Mouse (Mus musculus) forebrain, embryonic 11.5 days (tissue): ENCODE measurements at regions not wholly inside any gene's neighbourhood (a gene's known extent, or its start where the extent isn't known, plus 50 kb on each side); places are given as distances from the start of the nearest gene placed in this dataset.

Source experiments
- ATAC-seq: fragments of 200-750 bp; cut with Nextera tagmentation; replicated peaks from 2 replicates; pipeline ENCODE4 v1.8.0; 2017; ENCODE audit warnings: moderate TSS enrichment; ENCODE audit not compliant: low FRiP score
- DNase-seq: peaks from one replicate; pipeline ENCODE4 v3.0.0-alpha.2; 2017; ENCODE audit warnings: low spot score
- H3K27ac ChIP-seq: fragments of 300-500 bp; sonication (generic); 2 replicates; pipeline ENCODE4 v1.5.1; 2014; ENCODE audit warnings: low read depth, low read length
- H3K27me3 ChIP-seq: fragments of 300-500 bp; sonication (generic); 2 replicates; pipeline ENCODE4 v1.6.1; 2014; ENCODE audit warnings: mild to moderate bottlenecking, low read length, mixed read lengths; ENCODE audit not compliant: control insufficient read depth, insufficient read depth
- H3K36me3 ChIP-seq: fragments of 300-500 bp; sonication (generic); 2 replicates; pipeline ENCODE4 v1.6.1; 2014; ENCODE audit warnings: mild to moderate bottlenecking, low read length, moderate library complexity, mixed read lengths; ENCODE audit not compliant: control insufficient read depth, insufficient read depth
- H3K4me1 ChIP-seq: fragments of 300-500 bp; sonication (generic); replicated peaks from 2 replicates; pipeline ENCODE4 v1.6.1; 2014; ENCODE audit warnings: low read length, mixed read lengths; ENCODE audit not compliant: control insufficient read depth, insufficient read depth
- H3K4me2 ChIP-seq: fragments of 300-500 bp; sonication (generic); 2 replicates; pipeline ENCODE4 v1.6.1; 2014; ENCODE audit warnings: low read depth, mild to moderate bottlenecking, low read length, moderate library complexity, mixed read lengths; ENCODE audit not compliant: severe bottlenecking
- H3K4me3 ChIP-seq: fragments of 300-500 bp; sonication (generic); 2 replicates; pipeline ENCODE4 v1.5.1; 2014; ENCODE audit warnings: low read depth, low read length
- H3K9ac ChIP-seq: fragments of 300-500 bp; sonication (generic); 2 replicates; pipeline ENCODE4 v1.6.1; 2014; ENCODE audit warnings: low read length
- H3K9me3 ChIP-seq: fragments of 300-500 bp; sonication (generic); 2 replicates; pipeline ENCODE4 v1.6.1; 2016; ENCODE audit warnings: low read length, mixed read lengths; ENCODE audit not compliant: control insufficient read depth
- WGBS: fragments of 180-500 bp; shearing (Covaris S2); extraction: QIAGEN DNeasy Blood & Tissue Kit; methylation state at CpG from one replicate; pipeline ENCODE4 v1.1.7; 2014; 5-methylcytosine and 5-hydroxymethylcytosine counted together

DNA sequence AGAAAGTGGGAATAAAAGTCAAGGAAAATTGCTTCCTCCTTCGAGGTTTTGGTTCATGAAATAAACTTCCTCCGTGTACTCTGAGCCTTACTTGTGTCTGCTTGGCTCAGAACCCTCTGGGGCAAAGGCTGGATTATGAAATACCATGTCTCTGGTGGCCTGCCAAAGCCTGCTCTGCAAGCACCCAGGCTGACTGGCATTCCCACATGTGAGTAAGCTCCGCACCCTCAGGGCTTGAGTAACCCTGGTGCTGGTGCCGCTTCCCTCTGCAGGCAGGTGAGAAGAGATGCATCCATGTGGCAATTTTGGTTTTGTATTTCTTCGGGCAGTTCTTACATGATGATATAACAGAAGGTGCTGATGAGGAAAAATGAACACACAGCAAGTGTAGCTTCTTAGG lies 66.0 kb downstream of the Nr2f2 start:
- no peaks in the 10 kb centered on the region for H3K27me3 ChIP-seq
- H3K9ac ChIP-seq = no peak overlapping the region
- no peak for DNase-seq
- 76% methylated on average over 5 of the region's 5 CpGs for WGBS
- H3K27ac ChIP-seq = no peak overlapping the region
- H3K4me1 ChIP-seq = no peaks in the 10 kb centered on the region
- no peak overlapping the region for H3K4me2 ChIP-seq
- no peak overlapping the region for H3K4me3 ChIP-seq
- H3K36me3 ChIP-seq = no peaks in the 10 kb centered on the region
- no peak for ATAC-seq
- H3K9me3 ChIP-seq = no peaks in the 10 kb centered on the region

DNA sequence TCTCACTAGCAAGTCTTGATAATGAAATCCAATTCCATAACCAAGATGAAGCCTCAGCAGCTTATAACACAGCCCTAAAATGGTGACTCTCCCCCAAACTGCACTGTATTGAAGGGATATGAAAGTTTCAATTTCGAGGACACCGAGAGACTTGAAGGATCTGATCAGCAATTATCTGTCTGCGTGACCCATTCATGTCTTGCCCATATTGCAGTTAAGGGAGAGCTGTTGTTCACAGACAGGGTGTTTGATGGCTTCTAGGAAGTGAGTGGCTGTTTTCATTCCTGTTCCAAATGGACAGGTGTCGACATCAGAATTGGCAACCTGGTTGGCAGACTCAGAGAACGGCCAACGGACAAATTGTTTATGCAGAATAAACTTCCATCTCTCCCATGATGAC lies 75.1 kb downstream of the Nr2f2 start:
- Histone ChIP-seq H3K4me2 (no peak overlapping the region), H3K4me1 (peaks cover 4% of the 10 kb centered on the region; the same call in 1 of the 2 replicates), H3K9ac (no peak overlapping the region), H3K36me3 (no peaks in the 10 kb centered on the region), H3K4me3 (no peak overlapping the region), H3K27me3 (peaks cover 36% of the 10 kb centered on the region), H3K9me3 (no peaks in the 10 kb centered on the region), H3K27ac (no peak overlapping the region)
- ATAC-seq (no peak), DNase-seq (no peak)
- 91% methylated on average over 6 of the region's 6 CpGs for WGBS

DNA sequence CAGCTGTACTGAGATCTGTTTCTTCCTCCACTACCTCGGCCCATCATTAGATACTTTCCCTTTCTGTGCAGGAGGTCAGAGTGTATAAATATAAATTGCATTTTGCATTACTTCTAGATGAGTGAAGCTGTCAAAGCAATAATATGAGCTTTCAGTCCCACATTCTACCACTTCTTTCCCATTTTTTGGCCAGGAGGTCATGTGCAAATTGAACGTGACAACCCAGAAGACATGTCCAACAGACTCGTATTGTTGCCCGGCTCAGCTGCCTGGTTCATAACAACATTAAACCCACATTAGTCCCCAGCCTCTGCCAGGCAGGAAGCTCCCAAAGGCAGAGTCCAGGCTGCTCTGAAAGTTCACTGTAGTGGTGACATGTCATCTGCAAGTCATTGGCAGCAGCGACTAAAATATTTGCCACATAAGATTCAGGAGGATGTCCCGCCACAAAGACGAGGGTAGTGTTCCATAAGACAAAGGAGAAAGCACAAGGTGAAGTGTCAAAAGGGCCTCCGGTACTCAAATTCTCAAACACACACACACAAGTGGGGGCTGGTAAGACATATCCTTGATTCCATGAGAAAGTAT lies 75.7 kb downstream of the Nr2f2 start:
- Histone ChIP-seq H3K4me2 (no peak overlapping the region), H3K27ac (no peak overlapping the region), H3K9ac (no peak overlapping the region), H3K9me3 (no peaks in the 10 kb centered on the region), H3K4me1 (peaks cover 4% of the 10 kb centered on the region; the same call in 1 of the 2 replicates), H3K36me3 (no peaks in the 10 kb centered on the region), H3K27me3 (peaks cover 38% of the 10 kb centered on the region), H3K4me3 (no peak overlapping the region)
- DNase-seq (no peak), ATAC-seq (no peak)
- 81% methylated on average over 8 of the region's 8 CpGs for WGBS

DNA sequence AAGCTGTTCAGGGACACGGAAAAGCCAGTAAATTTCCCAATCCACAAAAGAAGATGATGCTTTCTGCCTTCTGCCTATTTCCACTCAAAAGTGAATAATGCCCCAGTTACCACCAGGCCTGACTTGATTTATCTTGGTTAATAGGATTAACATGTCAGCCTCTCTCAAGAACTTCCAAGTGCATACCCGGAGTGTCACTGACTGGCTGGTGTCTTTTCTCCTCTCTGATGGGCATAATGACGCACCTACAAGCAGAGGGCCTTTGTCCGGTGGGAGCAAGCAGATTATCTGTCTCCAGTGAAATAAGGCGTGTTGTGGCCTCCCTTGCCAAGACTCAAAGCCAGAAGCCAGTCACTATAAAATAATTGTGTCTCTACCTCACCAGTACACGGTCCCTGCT lies 76.3 kb downstream of the Nr2f2 start:
- 26% methylated on average over 6 of the region's 6 CpGs for WGBS

DNA sequence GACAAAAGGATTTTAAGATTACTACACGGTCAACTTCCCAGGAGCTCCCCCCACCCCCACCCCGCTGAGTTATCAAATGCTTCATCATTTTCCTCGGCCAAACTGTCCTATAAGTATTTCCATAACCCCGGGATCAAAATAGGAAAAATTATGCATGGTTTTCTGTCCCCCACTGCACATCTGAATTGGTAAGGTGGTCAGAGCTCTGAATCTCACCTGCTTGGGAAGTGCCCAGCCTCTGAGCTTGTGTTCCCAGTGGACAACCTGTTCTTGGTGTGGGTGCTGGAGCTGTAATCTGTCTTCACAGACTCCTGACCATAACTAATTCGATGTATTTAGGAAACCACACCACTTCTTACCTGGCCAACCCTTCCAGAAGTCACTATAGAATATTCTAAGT lies 77.9 kb downstream of the Nr2f2 start:
- no peak overlapping the region for H3K4me3 ChIP-seq
- no peak overlapping the region for H3K27ac ChIP-seq
- H3K36me3 ChIP-seq = no peaks in the 10 kb centered on the region
- H3K27me3 ChIP-seq = peaks cover 59% of the 10 kb centered on the region
- H3K9ac ChIP-seq = no peak overlapping the region
- DNase-seq = no peak
- H3K4me2 ChIP-seq = no peak overlapping the region
- no peak for ATAC-seq
- peaks cover 4% of the 10 kb centered on the region; the same call in 1 of the 2 replicates for H3K4me1 ChIP-seq
- 9% methylated on average over 5 of the region's 5 CpGs for WGBS
- H3K9me3 ChIP-seq = no peaks in the 10 kb centered on the region

More for the DNA sequence above, 76.3 kb downstream of the Nr2f2 start:
- no peak for DNase-seq
- Histone ChIP-seq H3K27me3 (peaks cover 44% of the 10 kb centered on the region), H3K4me3 (no peak overlapping the region), H3K4me2 (no peak overlapping the region), H3K9ac (no peak overlapping the region), H3K27ac (no peak overlapping the region), H3K36me3 (no peaks in the 10 kb centered on the region), H3K9me3 (no peaks in the 10 kb centered on the region), H3K4me1 (peaks cover 4% of the 10 kb centered on the region; the same call in 1 of the 2 replicates)
- ATAC-seq = no peak

DNA sequence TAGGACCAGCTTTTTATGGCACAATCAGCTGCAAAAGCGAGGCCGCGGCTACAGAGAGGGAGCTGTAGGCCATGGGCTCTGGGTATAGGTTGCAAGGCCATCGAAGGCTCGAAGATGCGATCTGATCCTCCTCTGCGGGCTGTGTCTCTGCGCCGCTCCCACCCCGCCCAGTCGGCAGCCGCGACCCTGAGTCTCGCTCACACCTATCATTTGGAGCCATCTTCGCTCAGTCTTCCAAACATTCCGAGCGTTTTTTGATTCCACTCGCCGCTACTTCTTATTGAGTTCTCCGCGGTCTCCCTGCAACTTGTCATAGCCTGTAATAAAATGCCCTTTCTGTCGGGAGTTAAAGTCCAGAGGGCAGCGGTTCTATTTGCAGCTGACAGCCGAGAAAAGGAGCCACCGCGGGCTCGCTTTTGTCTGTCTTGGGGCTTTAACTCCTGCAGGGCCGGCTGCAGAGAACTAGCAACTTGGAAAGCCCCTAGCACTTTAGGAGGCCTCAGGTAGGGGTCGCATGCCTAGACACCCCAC lies 78.6 kb downstream of the Nr2f2 start:
- peaks cover 4% of the 10 kb centered on the region; the same call in 1 of the 2 replicates for H3K4me1 ChIP-seq
- H3K4me3 ChIP-seq = peak overlapping the region; percentile 21
- DNase-seq = no peak
- no peak; the same call in 1 of the 2 replicates for ATAC-seq
- peak overlapping the region; percentile 54 for H3K4me2 ChIP-seq
- peak overlapping the region; percentile 1; the same call in 1 of the 2 replicates for H3K9ac ChIP-seq
- H3K27me3 ChIP-seq = peaks cover 66% of the 10 kb centered on the region
- peak overlapping the region; percentile 25; the same call in 1 of the 2 replicates for H3K27ac ChIP-seq
- no peaks in the 10 kb centered on the region for H3K36me3 ChIP-seq
- under 1% methylated on average over 29 of the region's 29 CpGs for WGBS
- H3K9me3 ChIP-seq = no peaks in the 10 kb centered on the region

DNA sequence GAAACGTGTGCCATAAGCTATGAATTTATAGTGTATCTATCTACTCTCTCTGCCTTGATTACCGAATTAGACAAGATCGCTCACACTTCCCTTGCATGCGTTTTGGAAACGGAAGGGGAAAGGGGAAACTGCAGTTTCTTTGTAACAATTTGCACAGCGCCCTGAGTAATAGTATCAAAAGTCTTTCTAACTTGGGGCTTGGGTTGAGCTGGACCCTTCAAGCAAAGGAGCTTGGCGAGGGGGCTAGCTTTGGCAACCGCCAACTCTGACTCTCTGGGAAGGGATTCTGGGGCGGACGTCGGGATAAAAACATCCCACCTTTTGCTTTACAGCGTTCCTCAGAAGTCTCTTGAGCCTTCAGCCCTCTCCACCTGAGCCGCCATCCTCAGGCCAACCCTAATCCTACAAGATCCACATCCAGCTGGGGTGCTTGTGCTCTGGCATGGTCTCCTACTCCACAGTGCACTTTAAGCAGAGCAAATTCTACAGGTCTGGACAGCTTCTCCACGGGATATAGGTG lies 79.6 kb downstream of the Nr2f2 start:
- Histone ChIP-seq H3K27ac (no peak overlapping the region), H3K27me3 (peaks cover 75% of the 10 kb centered on the region), H3K4me2 (no peak overlapping the region), H3K9ac (no peak overlapping the region), H3K4me1 (peaks cover 9% of the 10 kb centered on the region), H3K4me3 (no peak overlapping the region), H3K36me3 (no peaks in the 10 kb centered on the region), H3K9me3 (no peaks in the 10 kb centered on the region)
- 3% methylated on average over 14 of the region's 14 CpGs for WGBS
- ATAC-seq (no peak), DNase-seq (no peak)

DNA sequence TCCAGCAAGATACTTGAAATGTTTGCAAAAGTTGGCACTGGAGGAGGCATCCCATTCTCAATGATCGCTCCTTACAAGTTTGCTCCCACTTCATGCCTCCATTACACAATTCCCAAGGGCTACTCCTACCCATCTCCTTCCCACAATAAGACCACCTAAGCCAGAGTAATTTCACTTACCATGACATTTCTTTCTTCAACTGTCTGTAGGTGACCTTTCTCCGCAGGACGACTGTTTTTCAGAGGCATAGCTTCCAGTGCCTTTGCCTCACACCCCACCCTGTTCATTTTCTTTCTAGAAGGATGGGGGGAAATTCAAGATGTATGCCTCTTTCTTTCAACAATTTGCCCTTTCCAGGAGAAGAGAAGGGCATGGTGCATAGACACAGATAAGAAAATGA lies 81.2 kb downstream of the Nr2f2 start:
- H3K4me3 ChIP-seq = no peak overlapping the region
- no peaks in the 10 kb centered on the region for H3K36me3 ChIP-seq
- WGBS = 10% methylated on average over 3 of the region's 3 CpGs
- ATAC-seq = no peak
- H3K9ac ChIP-seq = no peak overlapping the region
- H3K4me1 ChIP-seq = peaks cover 18% of the 10 kb centered on the region
- DNase-seq = no peak
- H3K4me2 ChIP-seq = no peak overlapping the region
- H3K27me3 ChIP-seq = peaks cover 83% of the 10 kb centered on the region
- H3K27ac ChIP-seq = no peak overlapping the region
- H3K9me3 ChIP-seq = no peaks in the 10 kb centered on the region

DNA sequence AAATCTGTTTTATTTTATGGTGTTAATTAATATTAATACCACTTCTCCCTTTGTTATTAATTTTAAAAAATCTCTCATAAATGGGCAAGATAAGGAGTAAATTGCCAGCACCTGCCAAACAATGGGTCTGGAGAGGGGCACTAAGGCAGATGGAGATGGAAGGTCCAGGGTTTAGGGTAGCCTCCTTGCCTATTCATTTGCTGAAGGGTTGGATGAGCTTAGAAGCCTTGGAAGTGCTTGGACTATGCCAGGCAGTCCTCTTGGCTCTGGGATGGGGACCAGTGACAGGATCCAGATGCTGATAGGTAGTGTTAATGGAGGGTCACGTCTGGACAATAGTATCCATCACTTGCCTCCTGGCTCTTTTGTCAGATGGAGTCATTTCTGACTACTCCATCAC lies 82.7 kb downstream of the Nr2f2 start:
- Histone ChIP-seq H3K4me1 (peaks cover 20% of the 10 kb centered on the region), H3K27me3 (peaks cover 81% of the 10 kb centered on the region), H3K9ac (no peak overlapping the region), H3K4me3 (no peak overlapping the region), H3K36me3 (no peaks in the 10 kb centered on the region), H3K4me2 (no peak overlapping the region), H3K9me3 (no peaks in the 10 kb centered on the region), H3K27ac (no peak overlapping the region)
- ATAC-seq (no peak), DNase-seq (no peak)
- 8% methylated on average over 1 of the region's 1 CpGs for WGBS
